Mouse (Mus musculus) MN1 (cell line): ENCODE measurements around the gene Cyp27b1.

Source experiments
- DNase-seq: peaks from one replicate; pipeline ENCODE4 v3.0.0-alpha.2; 2016; ENCODE audit warnings: low spot score

Gene Cyp27b1

GRCm38 (mm10) chr10:127047954-127048353 lies at the start of gene Cyp27b1:
Gene Cyp27b1, plus strand, starts transcription at chr10:127048250.
- no peak for DNase-seq

- DNase-seq: no peak
Measured at GRCm38 (mm10) chr10:127000529-127000928, 47.5 kb upstream of the Cyp27b1 start, which contains the start of gene Avil. Gene Avil, plus strand, starts transcription at chr10:127000709.

GRCm38 (mm10) chr10:127001297-127001696 lies 46.8 kb upstream of the Cyp27b1 start:
- no peak for DNase-seq

- DNase-seq: no peak
Measured at GRCm38 (mm10) chr10:127002056-127002455, 46.0 kb upstream of the Cyp27b1 start.

- no peak for DNase-seq
Measured at GRCm38 (mm10) chr10:127002765-127003164, 45.3 kb upstream of the Cyp27b1 start.

GRCm38 (mm10) chr10:127003334-127003733 lies 44.7 kb upstream of the Cyp27b1 start:
- no peak for DNase-seq

GRCm38 (mm10) chr10:127003806-127004205 lies 44.2 kb upstream of the Cyp27b1 start:
- DNase-seq: no peak

- peak; percentile 67 for DNase-seq
Measured at GRCm38 (mm10) chr10:127016488-127016887, 31.6 kb upstream of the Cyp27b1 start.

GRCm38 (mm10) chr10:127017071-127017470 lies 31.0 kb upstream of the Cyp27b1 start:
- DNase-seq: no peak

- no peak for DNase-seq
Measured at GRCm38 (mm10) chr10:127018422-127018821, 29.6 kb upstream of the Cyp27b1 start.

- peak; percentile 99 for DNase-seq
Measured at GRCm38 (mm10) chr10:127030336-127031296, 17.4 kb upstream of the Cyp27b1 start, which contains the start of gene Tsfm. Gene Tsfm, minus strand, starts transcription at chr10:127030840.

GRCm38 (mm10) chr10:127033301-127033741 lies 14.7 kb upstream of the Cyp27b1 start:
- no peak for DNase-seq

- DNase-seq: no peak
Measured at GRCm38 (mm10) chr10:127036273-127036672, 11.8 kb upstream of the Cyp27b1 start.

- DNase-seq: no peak
Measured at GRCm38 (mm10) chr10:127037641-127038040, 10.4 kb upstream of the Cyp27b1 start.

GRCm38 (mm10) chr10:127040569-127041214 lies 7.4 kb upstream of the Cyp27b1 start:
- peak; percentile 69 for DNase-seq

GRCm38 (mm10) chr10:127041274-127041766 lies 6.7 kb upstream of the Cyp27b1 start, which contains the start of the genes Mettl1 and Eef1akmt3:
Gene Mettl1, plus strand, starts transcription at chr10:127041414.
Gene Eef1akmt3, minus strand, starts transcription at chr10:127041513.
- peak; percentile 78 for DNase-seq

- peak; percentile 98 for DNase-seq
Measured at GRCm38 (mm10) chr10:127041774-127042338, 6.2 kb upstream of the Cyp27b1 start.

GRCm38 (mm10) chr10:127042468-127043115 lies 5.5 kb upstream of the Cyp27b1 start:
- peak; percentile 47 for DNase-seq

- no peak for DNase-seq
Measured at GRCm38 (mm10) chr10:127043187-127043586, 4.9 kb upstream of the Cyp27b1 start.

GRCm38 (mm10) chr10:127048608-127049394 lies 751 bp downstream of the Cyp27b1 start:
- no peak for DNase-seq
